In genomic region chr8:125898899-125899298, GRCm38 (mm10) we compare ENCODE assay signal across 8 mouse cellular contexts. TPM values are rescaled to one million over a fixed set of nuclear protein-coding genes. Genes with fewer than 3 reads are reported as not detected.
A peak's percentile ranks its signal among the peaks of the same experiment; 100 is the strongest.
DNase-seq lines count a peak whose midpoint lies in the region; ATAC-seq and TF ChIP-seq lines count a peak whose summit lies in the region.

No protein-coding gene starts in this region.

- peak overlapping the region; percentile 48 for H3K4me3 ChIP-seq in hindbrain, postnatal 0 days (ENCODE audit: low read length)
- no peak overlapping the region for H3K4me3 ChIP-seq in lung, embryonic 14.5 days (ENCODE audit: low read depth, low read length)

- peak; percentile 52 for DNase-seq in ovary, postnatal 14 days (ENCODE audit: low spot score)
- no peak for DNase-seq in ovary, postnatal 10 days (ENCODE audit: low spot score)
- peak; percentile 69 for DNase-seq in adrenal gland, postnatal 14 days
- DNase-seq in embryo, embryonic 11.5 days (ENCODE audit: low read depth, low spot score) = peak; percentile 51
- DNase-seq in hindbrain, postnatal 0 days (ENCODE audit: low spot score) = peak; percentile 91
- peak; percentile 87 for DNase-seq in lung, embryonic 14.5 days
- DNase-seq in retina, postnatal 7 days (ENCODE audit: low read depth, low spot score) = peak; percentile 75
- no peak for DNase-seq in spleen, postnatal 14 days (ENCODE audit: low spot score in 2 of 2)

- peak; percentile 31; the same call in 1 of the 2 replicates for ATAC-seq in hindbrain, postnatal 0 days
- no peak for ATAC-seq in lung, embryonic 14.5 days (ENCODE audit: insufficient read depth)

- peak overlapping the region; percentile 74; the same call in 1 of the 2 replicates for H3K27ac ChIP-seq in hindbrain, postnatal 0 days
- H3K27ac ChIP-seq in lung, embryonic 14.5 days (ENCODE audit: low read depth) = no peak overlapping the region

- no peaks in the 10 kb centered on the region for H3K27me3 ChIP-seq in hindbrain, postnatal 0 days (ENCODE audit: insufficient read depth, low read length)
- peaks cover 29% of the 10 kb centered on the region for H3K27me3 ChIP-seq in lung, embryonic 14.5 days (ENCODE audit: insufficient read depth, low read length)

- H3K36me3 ChIP-seq in hindbrain, postnatal 0 days (ENCODE audit: insufficient read depth, low read length) = no peaks in the 10 kb centered on the region
- no peaks in the 10 kb centered on the region for H3K36me3 ChIP-seq in lung, embryonic 14.5 days (ENCODE audit: insufficient read depth)

- under 1% methylated on average over 6 of the region's 6 CpGs for WGBS in hindbrain, postnatal 0 days
- WGBS in lung, embryonic 14.5 days = under 1% methylated on average over 6 of the region's 6 CpGs

- H3K9me3 ChIP-seq in hindbrain, postnatal 0 days (ENCODE audit: low read length) = no peaks in the 10 kb centered on the region
- no peaks in the 10 kb centered on the region for H3K9me3 ChIP-seq in lung, embryonic 14.5 days (ENCODE audit: low read depth, low read length)

- H3K4me1 ChIP-seq in hindbrain, postnatal 0 days (ENCODE audit: insufficient read depth, low read length) = no peaks in the 10 kb centered on the region
- H3K4me1 ChIP-seq in lung, embryonic 14.5 days (ENCODE audit: insufficient read depth) = no peaks in the 10 kb centered on the region

- peak overlapping the region; percentile 61; the same call in 1 of the 2 replicates for H3K9ac ChIP-seq in hindbrain, postnatal 0 days (replicated peaks; ENCODE audit: low read length)
- no peak overlapping the region for H3K9ac ChIP-seq in lung, embryonic 14.5 days

- H3K4me2 ChIP-seq in hindbrain, postnatal 0 days (ENCODE audit: low read depth, low read length) = peak overlapping the region; percentile 55
- H3K4me2 ChIP-seq in lung, embryonic 14.5 days = no peak overlapping the region

- peak; percentile 75 for TF ChIP-seq CTCF in hindbrain, postnatal 0 days (IDR thresholded peaks at IDR 0.05; ENCODE audit: low read depth)
- peak; percentile 71 for TF ChIP-seq CTCF in lung, embryonic 14.5 days (IDR thresholded peaks at IDR 0.05; ENCODE audit: low read depth)

RNA-seq across cellular contexts. Expression of gene Pcnx2, which starts 0.8 kb away (rescaled TPM):
- 0.45 and 0.52 TPM in 2 replicates for total RNA-seq in adrenal gland, postnatal 14 days (2021)
- total RNA-seq in hindbrain, postnatal 0 days (2014; rRNA removed) = 11.1 and 11.8 TPM in 2 replicates
- 3.0 and 3.5 TPM in 2 replicates for polyA plus RNA-seq in hindbrain, postnatal 0 days (2015; fragmentation: Nextera tagmentation; extraction: Ambion mirVana)
- polyA plus RNA-seq in lung, embryonic 14.5 days (2014; fragmentation: Nextera tagmentation; extraction: Ambion mirVana) = 0.15 TPM in 1 of 2 replicates, not detected in the other

RNA-seq across cellular contexts. Expression of gene Map3k21, which starts 11.4 kb away (rescaled TPM):
- total RNA-seq in adrenal gland, postnatal 14 days (2021) = 1.3 and 1.4 TPM in 2 replicates
- total RNA-seq in hindbrain, postnatal 0 days (2014; rRNA removed) = 2.2 and 3.7 TPM in 2 replicates
- 0.87 and 0.89 TPM in 2 replicates for polyA plus RNA-seq in hindbrain, postnatal 0 days (2015; fragmentation: Nextera tagmentation; extraction: Ambion mirVana)
- 4.1 and 5.3 TPM in 2 replicates for polyA plus RNA-seq in lung, embryonic 14.5 days (2014; fragmentation: Nextera tagmentation; extraction: Ambion mirVana)

Comparison
In these comparisons a context has a peak if more than half of its experiments do, and no peak if none do; other contexts are left out.
1. DNase-seq: peak in ovary, postnatal 14 days (single experiment), adrenal gland, postnatal 14 days (single experiment), embryo, embryonic 11.5 days (single experiment), hindbrain, postnatal 0 days (single experiment), lung, embryonic 14.5 days (single experiment) and retina, postnatal 7 days (single experiment); none in ovary, postnatal 10 days (single experiment) and spleen, postnatal 14 days (0 of 2).